Mouse (Mus musculus) left cerebral cortex, adult 8-10 months (tissue): ENCODE results near the gene Plekhm1. TPM values are rescaled to one million over a fixed set of nuclear protein-coding genes. Genes with fewer than 3 reads are reported as not detected.
"Not testable (repeated sequence)": the region's sequence is repeated elsewhere in the genome, so short reads cannot be mapped to it uniquely, and the experiment has no call there.

Experiments
- DNase-seq, 2 experiments: peaks; one replicate each; pipeline ENCODE4 v3.0.0; 2022; ENCODE audit warnings: low spot score in 2 of 2
- total RNA-seq, 4 experiments: library from RNA; stranded (reverse); gene quantifications; 2 replicates each; pipeline ENCODE4 v1.2.4; 2022

The Plekhm1 gene
- total RNA-seq, 4 experiments from 2014 or later = 17.4 to 18.2 (median 18.0) TPM

GRCm38 (mm10) chr11:103340130-103340529 is 72.4 kb downstream of the Plekhm1 start:
- DNase-seq = no peak

- no peak for DNase-seq
These were observed 72.9 kb downstream of the Plekhm1 start for GRCm38 (mm10) chr11:103339414-103340119.

- DNase-seq = no peak
These were observed 73.8 kb downstream of the Plekhm1 start for GRCm38 (mm10) chr11:103338671-103339070.

DNA sequence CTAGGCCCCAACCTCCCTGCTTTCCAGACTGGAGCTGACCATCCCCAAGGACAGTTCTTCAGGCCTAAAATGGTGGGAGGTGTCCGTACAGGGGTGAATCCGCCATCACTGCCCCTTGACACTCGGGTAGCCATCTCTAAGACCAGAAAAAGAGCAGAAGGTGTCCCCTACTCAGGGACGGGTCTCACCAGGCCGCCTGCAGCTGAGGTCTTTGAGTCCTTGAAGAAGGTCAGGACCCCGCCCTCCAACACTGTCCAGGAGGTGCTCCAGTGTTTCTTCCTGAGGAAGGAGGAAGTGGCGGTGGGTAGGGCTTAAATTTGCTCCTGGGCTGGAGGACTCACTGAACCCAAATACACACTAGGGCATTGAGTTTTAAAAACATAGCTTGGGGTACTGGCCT is 74.4 kb downstream of the Plekhm1 start:
- DNase-seq = no peak

- no peak for DNase-seq
These were observed 75.3 kb downstream of the Plekhm1 start for GRCm38 (mm10) chr11:103337180-103337579.

DNA sequence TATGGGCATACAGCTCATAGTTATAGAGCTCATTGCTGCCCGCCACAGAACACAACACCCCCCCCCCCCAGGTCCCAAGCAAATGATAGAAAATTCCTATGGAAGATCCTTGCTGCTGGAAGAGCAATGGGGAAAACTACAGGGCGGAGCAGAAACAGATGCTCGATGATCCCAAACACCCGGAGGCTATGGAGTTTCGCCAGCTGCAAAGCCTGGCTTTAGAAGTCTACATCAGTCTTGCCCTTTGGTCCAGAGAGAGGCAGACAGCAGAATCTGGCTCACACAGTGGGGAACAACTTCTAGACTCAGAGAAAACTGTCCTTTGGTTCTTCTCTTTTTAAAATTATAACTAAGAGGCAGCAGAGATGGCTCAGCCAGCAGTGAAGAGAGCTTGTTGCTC is 76.9 kb downstream of the Plekhm1 start:
- DNase-seq = no peak

DNA sequence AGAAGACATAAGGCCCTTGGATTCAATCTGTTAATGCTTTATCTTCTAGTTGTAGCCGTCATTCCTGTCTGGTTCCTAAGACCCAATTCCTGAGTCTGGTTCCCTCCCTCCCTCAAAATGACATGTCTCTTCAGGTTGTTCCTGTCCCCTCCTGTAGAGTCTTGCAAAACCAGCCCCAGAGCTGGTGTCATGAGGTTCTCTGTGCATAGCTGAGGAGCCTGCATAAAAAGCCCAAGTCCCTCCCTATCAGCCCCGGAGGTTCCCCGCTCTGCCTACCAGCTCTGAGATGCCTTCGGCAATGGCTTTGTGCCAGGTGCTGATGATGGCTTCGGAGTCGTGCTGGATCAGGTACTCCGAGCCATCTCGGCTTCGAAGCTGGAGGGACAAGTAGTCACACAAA is 77.6 kb downstream of the Plekhm1 start:
- DNase-seq = no peak

- peak in 1 of 2 experiments; percentile 33 for DNase-seq
These were observed 78.6 kb downstream of the Plekhm1 start for GRCm38 (mm10) chr11:103333719-103334398.

DNA sequence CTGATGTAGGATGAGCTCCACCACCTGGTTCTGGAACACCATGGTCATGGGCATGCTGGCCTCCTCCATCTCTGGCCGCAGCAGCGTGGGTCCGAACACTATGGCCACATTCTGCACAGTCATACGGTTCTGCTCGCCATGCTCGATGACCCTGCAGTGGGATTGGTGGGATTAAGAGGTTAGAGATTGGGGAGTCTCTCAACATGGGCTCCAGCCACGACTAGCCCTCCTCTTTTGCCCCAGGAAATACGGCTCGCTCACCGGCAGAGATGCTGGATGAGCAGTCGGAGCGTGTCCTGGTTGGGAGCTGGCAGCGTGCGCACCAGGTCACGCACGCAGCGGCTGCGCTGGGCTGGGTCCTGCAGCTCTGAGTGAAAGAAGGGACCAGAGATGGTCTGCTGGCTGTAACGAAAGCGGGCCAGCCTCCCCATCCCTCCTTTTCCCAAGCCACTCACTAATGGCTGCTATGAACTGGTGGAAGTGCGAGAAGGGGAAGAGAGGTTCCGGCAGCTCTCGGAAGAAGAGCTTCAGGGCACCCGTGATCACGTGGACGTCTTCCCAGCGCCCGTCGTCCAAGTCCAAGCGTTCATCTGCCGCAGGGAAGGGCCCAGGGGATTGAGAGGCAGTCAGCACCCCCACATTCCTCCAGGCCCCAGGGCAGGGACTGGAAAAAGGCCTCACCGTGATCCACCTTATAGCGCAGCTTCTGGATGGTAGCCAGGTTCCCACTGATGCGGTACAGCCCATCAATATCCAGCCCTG is 79.4 kb downstream of the Plekhm1 start:
- DNase-seq = no peak

GRCm38 (mm10) chr11:103332186-103332889 is 80.1 kb downstream of the Plekhm1 start:
- DNase-seq = peak; percentile 50 to 59

- DNase-seq = no peak
These were observed 80.8 kb downstream of the Plekhm1 start for GRCm38 (mm10) chr11:103331502-103332185.

DNA sequence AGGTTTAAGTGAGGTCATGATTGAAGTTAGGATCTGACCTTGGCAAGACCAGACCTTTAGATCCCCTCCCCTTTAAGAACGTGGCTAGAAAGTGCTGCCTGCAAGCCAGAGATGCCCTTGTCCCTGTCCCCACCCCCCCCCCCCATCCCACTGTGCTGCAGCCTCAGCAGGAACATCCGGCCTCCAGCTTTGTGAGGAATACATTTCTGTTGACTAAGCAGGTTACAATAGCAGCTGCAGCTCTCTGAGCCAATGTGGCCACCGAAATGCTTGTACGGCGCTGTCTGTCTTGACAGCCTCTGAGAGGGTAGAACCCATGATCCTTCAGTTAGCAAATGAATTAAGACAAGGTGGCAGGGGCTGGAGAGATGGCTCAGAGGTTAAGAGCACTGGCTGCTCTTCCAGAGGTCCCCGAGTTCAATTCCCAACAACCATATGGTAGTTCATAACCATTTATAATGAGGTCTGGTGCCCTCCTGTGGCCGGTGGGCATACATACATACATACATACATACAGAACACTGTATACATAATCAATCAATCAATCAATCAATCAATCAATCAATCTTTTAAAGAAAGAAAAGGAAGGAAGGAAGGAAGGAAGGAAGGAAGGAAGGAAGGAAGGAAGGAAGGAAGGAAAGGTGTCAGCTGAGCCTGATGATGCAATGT is 81.7 kb downstream of the Plekhm1 start:
- DNase-seq = no peak

- DNase-seq = peak; percentile 38 to 64
These were observed 85.5 kb downstream of the Plekhm1 start for GRCm38 (mm10) chr11:103326950-103327349.

- peak in 1 of 2 experiments; percentile 62 for DNase-seq
These were observed 87.3 kb downstream of the Plekhm1 start for GRCm38 (mm10) chr11:103325172-103325571.

GRCm38 (mm10) chr11:103324723-103325122 is 87.8 kb downstream of the Plekhm1 start:
- DNase-seq = no peak

- not testable (repeated sequence) for DNase-seq
These were observed 89.7 kb downstream of the Plekhm1 start for GRCm38 (mm10) chr11:103322832-103323231.

DNA sequence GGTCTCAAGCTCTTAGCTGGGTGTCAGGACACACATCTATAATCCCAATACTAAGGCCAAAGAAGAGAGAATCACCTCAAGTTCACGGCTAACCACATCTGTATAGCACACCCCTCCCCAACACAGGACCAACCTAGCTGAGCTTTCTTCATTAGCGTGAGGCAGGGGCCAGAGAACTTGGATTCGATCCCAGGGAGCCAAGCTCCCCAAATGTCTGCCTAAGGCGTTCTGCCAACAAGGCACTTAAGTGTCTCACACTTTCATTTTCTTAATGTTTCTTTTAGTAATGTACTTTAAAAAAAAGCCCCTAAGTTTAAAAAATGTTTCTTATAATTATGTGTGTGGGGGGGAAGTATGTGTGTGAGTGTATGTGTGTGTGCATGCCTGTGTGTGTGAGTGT is 91.8 kb downstream of the Plekhm1 start:
- DNase-seq = no peak

DNA sequence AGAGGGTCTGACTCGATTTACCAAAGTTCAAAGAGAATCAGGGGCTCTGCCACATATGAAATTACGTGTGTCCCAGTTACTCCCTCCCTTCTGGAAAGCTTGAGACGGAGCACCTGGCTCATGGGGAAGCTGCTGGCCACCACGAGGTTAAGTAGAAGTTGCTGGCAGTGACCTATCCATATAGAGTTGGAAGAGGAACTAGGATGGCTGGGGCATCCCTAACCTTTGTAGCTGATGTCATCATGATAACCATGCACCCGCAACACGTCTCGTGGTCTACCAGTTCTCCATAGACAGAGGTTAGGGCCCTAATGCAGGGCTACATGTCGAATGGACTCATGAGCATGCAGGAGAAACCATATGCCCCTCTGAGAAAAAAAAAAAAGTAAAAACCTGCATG is 92.3 kb downstream of the Plekhm1 start:
- no peak for DNase-seq

- DNase-seq = no peak
These were observed 94.4 kb downstream of the Plekhm1 start for GRCm38 (mm10) chr11:103318042-103318441.

DNA sequence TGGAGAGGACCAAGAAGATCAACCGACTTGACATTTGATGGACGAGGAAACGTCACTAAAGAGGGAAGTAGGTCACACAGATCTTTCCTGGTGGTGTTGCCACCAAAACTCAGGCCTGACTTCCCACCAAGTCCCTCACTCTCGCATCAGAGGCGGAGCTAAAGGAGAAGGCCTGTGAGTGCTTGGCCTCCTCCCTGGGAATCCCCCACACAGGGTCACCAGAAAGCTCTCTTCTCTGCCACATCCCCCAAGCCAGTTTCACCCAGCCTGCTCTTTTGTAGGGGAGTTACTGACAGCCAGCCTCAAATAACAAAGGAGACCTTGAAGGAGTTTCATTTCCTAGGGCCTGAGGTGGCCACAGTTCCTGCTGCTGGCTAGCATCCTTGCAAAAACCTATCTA is 97.1 kb downstream of the Plekhm1 start:
- no peak for DNase-seq
